Mouse (Mus musculus) heart, embryonic 10.5 days (tissue): Measurements from ENCODE around the gene Mt2. TPM values are rescaled to one million over a fixed set of nuclear protein-coding genes. Genes with fewer than 3 reads are reported as not detected.
"Not testable (repeated sequence)": the region's sequence is repeated elsewhere in the genome, so short reads cannot be mapped to it uniquely, and the experiment has no call there.

Experiments
- DNase-seq: peaks from one replicate; pipeline ENCODE4 v3.0.0-alpha.2; 2017; ENCODE audit warnings: low spot score
- H3K27ac ChIP-seq: fragments of 300-500 bp; sonication (generic); 2 replicates; pipeline ENCODE4 v1.5.1; 2016; ENCODE audit warnings: mild to moderate bottlenecking
- H3K27me3 ChIP-seq: fragments of 300-500 bp; sonication (generic); 2 replicates; pipeline ENCODE4 v1.6.1; 2016; ENCODE audit warnings: mild to moderate bottlenecking; ENCODE audit not compliant: poor library complexity, insufficient read depth, severe bottlenecking
- H3K36me3 ChIP-seq: fragments of 300-500 bp; sonication (generic); 2 replicates; pipeline ENCODE4 v1.6.1; 2016; ENCODE audit warnings: mild to moderate bottlenecking, moderate library complexity
- H3K4me1 ChIP-seq: fragments of 300-500 bp; sonication (generic); 2 replicates; pipeline ENCODE4 v1.6.1; 2016; ENCODE audit warnings: mild to moderate bottlenecking
- H3K4me3 ChIP-seq: fragments of 300-500 bp; sonication (generic); 2 replicates; pipeline ENCODE4 v1.5.1; 2016; ENCODE audit warnings: mild to moderate bottlenecking, moderate library complexity
- H3K9me3 ChIP-seq: fragments of 300-500 bp; sonication (generic); 2 replicates; pipeline ENCODE4 v1.6.1; 2016; ENCODE audit warnings: mild to moderate bottlenecking, moderate library complexity
- WGBS: fragments of 180-500 bp; shearing (Covaris S2); methylation state at CpG from one replicate; pipeline ENCODE4 v1.1.7; 2016; 5-methylcytosine and 5-hydroxymethylcytosine counted together
- polyA plus RNA-seq: library from polyadenylated mRNA; unstranded; fragments of >200 nt; fragmentation: Nextera tagmentation; extraction: Ambion mirVana; gene quantifications from 2 replicates; pipeline ENCODE4 v1.2.1, GENCODE M21; 2016

Gene Mt2
- polyA plus RNA-seq, 1 experiment from 2014 or later, result 113 TPM

GRCm38 (mm10) chr8:94150925-94151324, 21.5 kb upstream of the Mt2 start:
- H3K36me3 ChIP-seq, result no peaks in the 10 kb centered on the region
- H3K27ac ChIP-seq, result peak overlapping the region; percentile 16; the same call in 1 of the 2 replicates
- no peaks in the 10 kb centered on the region for H3K9me3 ChIP-seq
- no peak for DNase-seq
- WGBS, result 64% methylated on average over 5 of the region's 5 CpGs
- H3K4me1 ChIP-seq, result peaks cover 31% of the 10 kb centered on the region
- H3K4me3 ChIP-seq, result no peak overlapping the region
- peaks cover 35% of the 10 kb centered on the region for H3K27me3 ChIP-seq

DNA sequence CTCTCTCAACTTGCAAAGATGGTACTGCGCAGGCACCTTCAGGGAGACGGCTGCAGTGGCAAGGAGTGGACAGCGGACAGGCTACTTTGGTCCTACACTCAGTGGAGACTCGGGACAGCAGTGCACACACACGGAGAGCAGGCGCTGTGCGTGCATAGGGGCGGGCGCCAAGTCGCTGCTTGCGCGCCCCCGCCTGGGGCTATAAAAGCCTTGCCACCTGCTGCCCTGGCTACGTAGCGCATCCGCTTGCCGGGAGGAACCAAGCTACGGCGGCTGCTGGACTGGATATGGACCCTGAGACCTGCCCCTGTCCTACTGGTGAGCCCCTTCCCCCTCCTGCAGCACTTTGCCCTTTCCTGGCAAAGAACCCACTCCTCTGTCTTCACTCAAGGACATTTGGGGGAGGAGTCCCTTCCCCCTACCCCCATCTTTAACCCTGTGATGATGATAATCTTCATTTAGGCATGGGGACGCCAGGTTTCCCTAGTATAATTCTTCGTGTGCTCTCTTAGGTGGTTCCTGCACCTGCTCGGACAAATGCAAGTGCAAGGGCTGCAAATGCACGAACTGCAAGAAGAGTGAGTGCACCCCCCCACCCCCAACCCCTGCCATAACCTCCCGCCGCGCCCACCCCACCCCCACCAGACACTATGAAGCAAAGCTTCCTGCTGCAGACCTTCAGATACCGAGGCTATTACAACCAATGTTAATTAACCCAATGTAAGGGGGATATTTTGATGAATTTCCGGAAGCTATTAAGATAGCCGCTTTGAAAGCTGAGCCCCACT, 19.8 kb upstream of the Mt2 start, which contains the start of gene Mt3:
Mt3 (plus strand) TSS at position 95 of the 788 bp plus-strand sequence.
- 3% methylated on average over 29 of the region's 29 CpGs for WGBS
- peak within 1 kb of the TSS; percentile 1; the same call in 1 of the 2 replicates for H3K27ac ChIP-seq

DNA sequence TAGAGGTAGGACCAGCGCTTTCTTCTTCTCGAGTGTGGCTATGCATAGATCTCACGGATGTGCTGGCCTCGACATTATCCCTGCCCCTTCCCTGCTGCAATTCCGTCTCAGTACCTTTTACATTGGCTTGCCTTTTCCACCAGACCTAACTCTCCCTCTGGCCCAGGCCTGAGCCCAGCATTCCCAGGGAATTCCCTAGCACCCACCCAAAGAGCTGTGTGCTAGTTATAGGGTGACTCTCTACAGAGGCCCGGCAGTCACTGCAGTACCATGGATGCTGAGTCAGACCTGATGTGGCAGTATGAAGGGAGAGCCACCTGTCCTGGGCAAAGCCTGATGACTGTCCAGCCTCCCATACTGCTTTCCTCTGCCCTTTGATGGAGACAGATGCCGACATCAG, 19.0 kb upstream of the Mt2 start:
- Histone ChIP-seq H3K27ac (no peak overlapping the region), H3K4me3 (peak overlapping the region; percentile 49), H3K36me3 (no peaks in the 10 kb centered on the region), H3K27me3 (peaks cover 35% of the 10 kb centered on the region), H3K9me3 (no peaks in the 10 kb centered on the region), H3K4me1 (peaks cover 35% of the 10 kb centered on the region)
- 25% methylated on average over 7 of the region's 7 CpGs for WGBS
- DNase-seq, result no peak

More for the DNA sequence above, 19.8 kb upstream of the Mt2 start, which contains the start of gene Mt3:
- peaks cover 35% of the 10 kb centered on the region for H3K27me3 ChIP-seq
- no peaks in the 10 kb centered on the region for H3K9me3 ChIP-seq
- DNase-seq, result no peak
- no peaks in the 10 kb centered on the region for H3K36me3 ChIP-seq
- peak within 1 kb of the TSS; percentile 49 for H3K4me3 ChIP-seq
- H3K4me1 ChIP-seq, result peaks cover 35% of the 10 kb centered on the region

- H3K9me3 ChIP-seq, result no peaks in the 10 kb centered on the region
- H3K27ac ChIP-seq, result peak overlapping the region; percentile 47; the same call in 1 of the 2 replicates
- peaks cover 28% of the 10 kb centered on the region for H3K27me3 ChIP-seq
- no peak overlapping the region for H3K4me3 ChIP-seq
- H3K4me1 ChIP-seq, result peaks cover 35% of the 10 kb centered on the region
- DNase-seq, result no peak
- 45% methylated on average over 6 of the region's 6 CpGs for WGBS
- no peaks in the 10 kb centered on the region for H3K36me3 ChIP-seq
Observed at GRCm38 (mm10) chr8:94154537-94154936, 17.9 kb upstream of the Mt2 start.

GRCm38 (mm10) chr8:94156092-94156491, 16.4 kb upstream of the Mt2 start:
- Histone ChIP-seq H3K9me3 (no peaks in the 10 kb centered on the region), H3K4me3 (no peak overlapping the region), H3K27me3 (peaks cover 25% of the 10 kb centered on the region), H3K27ac (no peak overlapping the region), H3K36me3 (no peaks in the 10 kb centered on the region), H3K4me1 (peaks cover 35% of the 10 kb centered on the region)
- no peak for DNase-seq
- 72% methylated on average over 4 of the region's 4 CpGs for WGBS

GRCm38 (mm10) chr8:94165772-94166171, 6.7 kb upstream of the Mt2 start:
- not testable (repeated sequence) for H3K9me3 ChIP-seq, H3K27ac ChIP-seq, H3K36me3 ChIP-seq, H3K4me1 ChIP-seq, DNase-seq, H3K4me3 ChIP-seq
- H3K27me3 ChIP-seq, result peaks cover 28% of the 10 kb centered on the region
- WGBS, result 64% methylated on average over 8 of the region's 8 CpGs

DNA sequence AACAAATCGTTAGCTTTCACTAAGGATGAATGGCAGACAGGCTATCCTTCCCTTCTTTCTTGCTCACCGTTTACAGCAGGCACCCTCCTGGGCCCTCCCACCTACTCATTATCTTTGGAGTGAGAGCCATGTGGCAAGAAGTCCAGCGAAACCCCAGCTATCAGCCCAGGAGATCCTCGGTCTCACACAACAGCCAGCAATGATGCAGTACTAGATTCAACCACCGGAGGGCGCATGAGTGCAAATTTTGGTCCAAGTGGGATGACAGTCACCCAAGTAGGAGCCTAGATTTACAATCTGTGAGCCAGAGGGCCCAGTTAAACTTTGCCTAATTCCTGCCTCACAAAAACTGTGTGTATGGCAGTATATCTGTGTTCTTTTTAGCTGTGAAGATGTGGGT, 5.2 kb upstream of the Mt2 start:
- Histone ChIP-seq H3K9me3 (no peaks in the 10 kb centered on the region), H3K27me3 (peaks cover 43% of the 10 kb centered on the region), H3K36me3 (no peaks in the 10 kb centered on the region), H3K27ac (no peak overlapping the region), H3K4me1 (peaks cover 11% of the 10 kb centered on the region), H3K4me3 (0 out of 2 replicates have a peak overlapping the region, but pooled peaks have one; percentile 24)
- DNase-seq, result peak; percentile 92
- 5% methylated on average over 6 of the region's 6 CpGs for WGBS

- Histone ChIP-seq H3K27ac (no peak overlapping the region), H3K4me1 (peaks cover 22% of the 10 kb centered on the region), H3K4me3 (no peak overlapping the region), H3K36me3 (no peaks in the 10 kb centered on the region), H3K9me3 (no peaks in the 10 kb centered on the region), H3K27me3 (peaks cover 66% of the 10 kb centered on the region)
- no peak for DNase-seq
- 76% methylated on average over 5 of the region's 5 CpGs for WGBS
Observed at GRCm38 (mm10) chr8:94169547-94169946, 2.9 kb upstream of the Mt2 start.

DNA sequence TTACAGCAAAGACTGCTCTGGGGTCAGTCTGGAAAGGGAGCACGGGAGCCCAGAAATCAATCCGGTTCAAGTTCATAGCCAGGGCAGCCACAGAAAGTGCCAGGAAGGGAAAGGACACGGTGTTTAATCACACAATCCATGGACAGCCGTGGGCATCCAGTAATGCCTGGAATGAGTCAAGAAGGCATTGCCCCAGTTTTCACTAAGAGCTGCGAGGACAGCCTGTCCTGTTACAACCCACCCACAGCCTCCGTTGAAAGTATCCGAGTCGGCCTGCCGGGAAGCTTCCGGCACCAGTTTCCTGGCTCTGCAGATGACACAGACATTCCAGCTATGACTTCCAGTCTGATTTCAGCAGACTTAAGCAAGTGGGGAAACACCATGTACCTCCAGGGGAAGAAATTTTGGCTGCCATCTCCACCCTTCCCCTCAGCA, 1.1 kb upstream of the Mt2 start:
- peak overlapping the region; percentile 73; the same call in 1 of the 2 replicates for H3K27ac ChIP-seq
- peaks cover 84% of the 10 kb centered on the region for H3K27me3 ChIP-seq
- H3K4me3 ChIP-seq, result peak overlapping the region; percentile 61
- peaks cover 22% of the 10 kb centered on the region for H3K4me1 ChIP-seq
- DNase-seq, result no peak
- 39% methylated on average over 10 of the region's 10 CpGs for WGBS
- H3K9me3 ChIP-seq, result no peaks in the 10 kb centered on the region
- no peaks in the 10 kb centered on the region for H3K36me3 ChIP-seq

GRCm38 (mm10) chr8:94172809-94173732, 607 bp downstream of the Mt2 start:
- H3K9me3 ChIP-seq, result no peaks in the 10 kb centered on the region
- DNase-seq, result peak; percentile 79
- peaks cover 96% of the 10 kb centered on the region for H3K27me3 ChIP-seq
- 2% methylated on average over 39 of the region's 39 CpGs for WGBS
- peaks cover 22% of the 10 kb centered on the region for H3K4me1 ChIP-seq
- no peaks in the 10 kb centered on the region for H3K36me3 ChIP-seq
- H3K4me3 ChIP-seq, result peak overlapping the region; percentile 61
- peak overlapping the region; percentile 73 for H3K27ac ChIP-seq

DNA sequence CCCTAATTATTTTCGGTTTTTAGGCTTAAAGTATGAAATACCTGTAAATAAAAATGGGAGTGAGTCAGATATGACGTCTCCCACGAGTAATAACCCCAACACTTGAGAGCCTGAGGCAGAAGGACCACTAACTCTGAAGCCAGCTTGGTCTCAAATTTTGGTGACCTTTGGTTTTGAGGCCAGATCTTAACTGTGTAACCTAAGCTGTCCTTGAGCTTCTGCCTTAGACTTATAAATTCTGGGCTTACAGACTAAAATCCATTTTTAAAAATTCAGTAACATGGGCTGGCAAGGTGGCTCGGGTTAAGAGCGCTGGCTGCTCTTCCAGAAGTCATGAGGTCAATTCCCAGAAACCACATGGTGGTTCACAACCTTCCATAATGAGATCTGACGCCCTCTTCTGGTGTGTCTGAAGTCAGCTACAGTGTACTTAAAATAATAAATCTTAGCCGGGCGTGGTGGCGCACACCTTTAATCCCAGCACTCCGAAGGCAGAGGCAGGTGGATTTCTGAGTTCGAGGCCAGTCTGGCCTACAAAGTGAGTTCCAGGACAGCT, 1.5 kb downstream of the Mt2 start:
- H3K36me3 ChIP-seq, result no peaks in the 10 kb centered on the region
- peak overlapping the region; percentile 61 for H3K4me3 ChIP-seq
- peaks cover 27% of the 10 kb centered on the region for H3K4me1 ChIP-seq
- 0 out of 2 replicates have a peak overlapping the region, but pooled peaks have one; percentile 73 for H3K27ac ChIP-seq
- no peaks in the 10 kb centered on the region for H3K9me3 ChIP-seq
- 48% methylated on average over 11 of the region's 11 CpGs for WGBS
- peaks cover 100% of the 10 kb centered on the region for H3K27me3 ChIP-seq
- no peak for DNase-seq

DNA sequence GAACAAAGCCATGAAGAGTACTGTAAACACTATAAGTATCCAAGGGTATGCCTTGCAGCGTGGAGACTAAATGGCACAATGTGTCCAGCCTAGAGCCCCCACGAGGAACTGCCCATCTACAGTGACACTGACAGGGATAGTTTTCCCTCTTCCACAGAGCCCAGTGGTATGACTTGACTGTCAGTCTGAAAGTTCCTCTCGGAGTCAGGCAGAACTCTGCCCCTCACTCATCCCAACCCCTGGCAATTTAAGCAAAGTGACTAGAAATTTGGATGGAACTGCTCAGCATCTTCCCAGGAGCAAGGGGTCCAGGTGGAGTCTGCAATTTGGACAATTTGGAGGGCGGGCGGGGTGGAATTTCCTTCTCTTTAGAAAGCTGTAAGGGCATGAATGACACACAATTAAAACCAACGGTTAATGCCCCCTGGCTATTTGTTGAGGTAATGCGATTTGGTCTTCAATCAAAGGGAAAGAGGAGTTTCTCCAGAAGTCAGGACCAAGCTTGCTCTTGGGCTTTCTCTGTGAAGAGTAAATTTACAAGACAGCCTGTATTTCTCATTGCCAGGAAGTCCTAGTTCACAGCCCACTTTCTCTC, 2.3 kb downstream of the Mt2 start:
- H3K4me1 ChIP-seq, result peaks cover 33% of the 10 kb centered on the region
- no peak for DNase-seq
- H3K27me3 ChIP-seq, result peaks cover 99% of the 10 kb centered on the region
- H3K27ac ChIP-seq, result no peak overlapping the region
- H3K4me3 ChIP-seq, result no peak overlapping the region
- 37% methylated on average over 7 of the region's 7 CpGs for WGBS
- H3K36me3 ChIP-seq, result no peaks in the 10 kb centered on the region
- H3K9me3 ChIP-seq, result no peaks in the 10 kb centered on the region
